Mouse (Mus musculus) olfactory bulb, adult 2 months (tissue): Measurements from ENCODE around the gene Mapk1ip1l.

Experiments
- CTCF ChIP-seq: fragments of 200-500 bp; IDR thresholded peaks from 2 replicates; pipeline ENCODE4 v1.5.1; 2012; ENCODE audit warnings: low read depth, mild to moderate bottlenecking, low read length, moderate library complexity; ENCODE audit not compliant: insufficient read depth
- POLR2A ChIP-seq: fragments of 200-500 bp; IDR thresholded peaks from 2 replicates; pipeline ENCODE4 v1.6.1; 2012; ENCODE audit warnings: mild to moderate bottlenecking, low read depth, low read length, moderate library complexity; ENCODE audit not compliant: insufficient read depth

- TF ChIP-seq POLR2A (no peak), CTCF (no peak)
These were observed 3.9 kb upstream of the Mapk1ip1l start for GRCm38 (mm10) chr14:47294136-47294535.
